8 mouse cellular contexts compared by ENCODE assay signal in genomic region chr3:117575928-117576254, GRCm38 (mm10). TPM values are rescaled to one million over a fixed set of nuclear protein-coding genes. Genes with fewer than 3 reads are reported as not detected.
DNase-seq lines count a peak whose midpoint lies in the region; ATAC-seq lines count a peak whose summit lies in the region.

No protein-coding gene starts in this region.

- peaks cover 43% of the 10 kb centered on the region for H3K27me3 ChIP-seq in liver, embryonic 12.5 days (replicated peaks)

- H3K4me1 ChIP-seq in liver, embryonic 12.5 days, result peaks cover 6% of the 10 kb centered on the region; the same call in 1 of the 2 replicates

- peak; percentile 53 for ATAC-seq in frontal cortex, adult (ENCODE audit: low TSS enrichment)
- ATAC-seq in liver, embryonic 12.5 days, result no peak

- H3K4me2 ChIP-seq in liver, embryonic 12.5 days, result peak overlapping the region; percentile 67

- WGBS in liver, embryonic 12.5 days (ENCODE audit: insufficient replicate concordance), result 19% methylated on average over 3 of the region's 3 CpGs

- H3K9ac ChIP-seq in liver, embryonic 12.5 days, result no peak overlapping the region

- no peaks in the 10 kb centered on the region for H3K9me3 ChIP-seq in liver, embryonic 12.5 days (replicated peaks)

- H3K4me3 ChIP-seq in liver, embryonic 12.5 days, result peak overlapping the region; percentile 46; the same call in 1 of the 2 replicates

- DNase-seq in frontal cortex, postnatal 10 days (ENCODE audit: low spot score in 2 of 2), result no peak
- peak; percentile 64 for DNase-seq in right cerebral cortex, postnatal 25 days
- DNase-seq in right cerebral cortex, postnatal 14 days, result no peak
- DNase-seq in ovary, postnatal 14 days (ENCODE audit: low spot score), result no peak
- no peak for DNase-seq in gastrocnemius, adult 18-20 months (ENCODE audit: low spot score)
- DNase-seq in urinary bladder, postnatal 36 days (ENCODE audit: low spot score in 2 of 2), result no peak

- no peak overlapping the region for H3K27ac ChIP-seq in liver, embryonic 12.5 days

- no peaks in the 10 kb centered on the region for H3K36me3 ChIP-seq in liver, embryonic 12.5 days

RNA-seq across cellular contexts. Expression of gene Plppr5, which starts 1.3 kb away (rescaled TPM):
- polyA plus RNA-seq in liver, embryonic 12.5 days (2016; fragmentation: Nextera tagmentation; extraction: Ambion mirVana), result 0.05 and 0.15 TPM in 2 replicates
- total RNA-seq in gastrocnemius, adult 18-20 months (2021), result not detected
